Mouse (Mus musculus) stomach, postnatal 0 days (tissue): Measurements from ENCODE around the gene Mylk2.

Source experiments
- CTCF ChIP-seq: IDR thresholded peaks from 2 replicates; pipeline ENCODE4 v1.5.1; 2016; ENCODE audit warnings: antibody characterized with exemption, low read depth, mild to moderate bottlenecking, moderate library complexity
- EP300 ChIP-seq: optimal IDR thresholded peaks from 2 replicates; pipeline ENCODE3; 2016; ENCODE audit warnings: antibody characterized with exemption

- TF ChIP-seq EP300 (no peak), CTCF (no peak)
These were observed 15.3 kb upstream of the Mylk2 start for GRCm38 (mm10) chr2:152895834-152896233.
